25 mouse cellular contexts compared by ENCODE assay signal in the genomic region with DNA sequence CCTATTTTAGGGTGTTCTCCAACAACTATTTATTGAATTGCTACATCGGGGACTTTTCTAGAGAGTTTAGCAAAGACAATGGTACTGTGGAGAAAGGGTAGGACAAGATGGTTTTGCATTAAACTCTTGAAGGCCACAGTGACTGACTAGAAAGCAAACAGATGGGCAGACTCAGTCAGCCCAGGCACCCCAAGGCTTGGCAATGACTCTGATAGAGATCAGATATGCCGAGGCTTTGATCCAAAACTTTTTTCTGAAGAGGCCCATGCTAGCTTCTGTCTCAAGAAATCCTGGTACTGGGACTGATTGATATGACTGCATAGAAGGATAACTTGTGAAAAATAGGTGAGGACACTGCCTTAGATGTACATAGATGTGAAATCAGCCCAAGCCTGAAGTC.
"Had no signal": no experiment of that assay in that cellular context is flagged by ENCODE, and none has a peak within 500 bp of the region (broad histone marks: within the 10 kb centered on the region; RNA-seq: fewer than 3 reads in every experiment).

No protein-coding gene starts in this region.

- H3K27me3 ChIP-seq: embryonic facial prominence, embryonic 12.5 days; embryonic facial prominence, embryonic 13.5 days; embryonic facial prominence, embryonic 15.5 days; forebrain, embryonic 12.5 days; forebrain, embryonic 13.5 days; forebrain, embryonic 15.5 days had no signal

- H3K9me3 ChIP-seq: embryonic facial prominence, embryonic 10.5 days; embryonic facial prominence, embryonic 12.5 days; embryonic facial prominence, embryonic 13.5 days; embryonic facial prominence, embryonic 15.5 days; forebrain, embryonic 10.5 days; forebrain, embryonic 12.5 days; forebrain, embryonic 13.5 days; forebrain, embryonic 15.5 days; heart, embryonic 10.5 days had no signal

- H3K27ac ChIP-seq: embryonic facial prominence, embryonic 10.5 days; embryonic facial prominence, embryonic 12.5 days; embryonic facial prominence, embryonic 13.5 days; embryonic facial prominence, embryonic 15.5 days; forebrain, embryonic 10.5 days; forebrain, embryonic 12.5 days; forebrain, embryonic 13.5 days; forebrain, embryonic 15.5 days; gastrocnemius, adult 2 months; heart, adult 2 months; heart, embryonic 10.5 days had no signal

- H3K4me2 ChIP-seq: embryonic facial prominence, embryonic 12.5 days; embryonic facial prominence, embryonic 13.5 days; embryonic facial prominence, embryonic 15.5 days; forebrain, embryonic 12.5 days; forebrain, embryonic 13.5 days; forebrain, embryonic 15.5 days had no signal

- H3K36me3 ChIP-seq: embryonic facial prominence, embryonic 10.5 days; embryonic facial prominence, embryonic 12.5 days; embryonic facial prominence, embryonic 13.5 days; embryonic facial prominence, embryonic 15.5 days; forebrain, embryonic 10.5 days; forebrain, embryonic 12.5 days; forebrain, embryonic 15.5 days; heart, embryonic 10.5 days had no signal

- ATAC-seq: forebrain, embryonic 13.5 days; forebrain, embryonic 14.5 days; forebrain, embryonic 15.5 days; forebrain, embryonic 16.5 days; forebrain, postnatal 0 days had no signal

- H3K4me1 ChIP-seq: embryonic facial prominence, embryonic 10.5 days; embryonic facial prominence, embryonic 12.5 days; embryonic facial prominence, embryonic 13.5 days; embryonic facial prominence, embryonic 15.5 days; forebrain, embryonic 10.5 days; forebrain, embryonic 12.5 days; forebrain, embryonic 13.5 days; forebrain, embryonic 15.5 days; heart, embryonic 10.5 days had no signal

- H3K4me3 ChIP-seq: embryonic facial prominence, embryonic 10.5 days; embryonic facial prominence, embryonic 12.5 days; embryonic facial prominence, embryonic 13.5 days; embryonic facial prominence, embryonic 15.5 days; erythroblast, embryonic 14.5 days; forebrain, embryonic 10.5 days; forebrain, embryonic 12.5 days; forebrain, embryonic 13.5 days; forebrain, embryonic 15.5 days; gastrocnemius, adult 2 months; heart, adult 2 months; heart, embryonic 10.5 days had no signal

- H3K9ac ChIP-seq: embryonic facial prominence, embryonic 12.5 days; embryonic facial prominence, embryonic 13.5 days; embryonic facial prominence, embryonic 15.5 days; forebrain, embryonic 12.5 days; forebrain, embryonic 13.5 days; forebrain, embryonic 15.5 days; forebrain, postnatal 0 days had no signal

- DNase-seq: cerebellum, adult 9-10 months; cerebellum, adult 9-11 months; cerebellum, postnatal 36 days; embryo, embryonic 11 days; forebrain, postnatal 0 days; gastrocnemius, adult 2 months; gastrocnemius, postnatal 10 days; gastrocnemius, postnatal 14 days; gastrocnemius, postnatal 25 days; gastrocnemius, postnatal 36 days; heart, adult 11 months; heart, adult 18-20 months; heart, adult 2 months had no signal
